Mouse (Mus musculus): ENCODE data around the gene Gm17087. TPM values are rescaled to one million over a fixed set of nuclear protein-coding genes. Genes with fewer than 3 reads are reported as not detected.

The Gm17087 gene
- not detected in 2 replicates for polyA plus RNA-seq (2014; fragmentation: Nextera tagmentation; extraction: Ambion mirVana)

GRCm38 (mm10) chr17:8566850-8567249 is at the start of gene Gm17087:
TSS of gene Gm17087 (minus strand) at chr17:8566950.
- TF ChIP-seq CTCF (IDR thresholded peaks at IDR 0.05; ENCODE audit: low read depth): no peak
- Histone ChIP-seq H3K36me3 (ENCODE audit: insufficient read depth) (no peaks in the 10 kb centered on the region), H3K27ac (ENCODE audit: low read depth) (no peak within 1 kb of the TSS), H3K27me3 (ENCODE audit: insufficient read depth, low read length) (no peaks in the 10 kb centered on the region), H3K4me2 (no peak within 1 kb of the TSS), H3K9me3 (ENCODE audit: low read depth, low read length) (no peaks in the 10 kb centered on the region), H3K4me3 (ENCODE audit: low read depth, low read length) (no peak within 1 kb of the TSS), H3K4me1 (ENCODE audit: insufficient read depth) (no peaks in the 10 kb centered on the region), H3K9ac (no peak within 1 kb of the TSS)
- DNase-seq: no peak
- 88% methylated on average over 6 of the region's 6 CpGs for WGBS
- ATAC-seq (ENCODE audit: insufficient read depth): no peak

GRCm38 (mm10) chr17:8613882-8614551 is 47.3 kb upstream of the Gm17087 start:
- H3K4me3 ChIP-seq (ENCODE audit: low read depth, low read length): no peak overlapping the region
- no peak overlapping the region for H3K9ac ChIP-seq
- H3K27me3 ChIP-seq (ENCODE audit: insufficient read depth, low read length): no peaks in the 10 kb centered on the region
- DNase-seq (peak; percentile 91), ATAC-seq (ENCODE audit: insufficient read depth) (peak; percentile 49; the same call in 1 of the 2 replicates)
- TF ChIP-seq CTCF (IDR thresholded peaks at IDR 0.05; ENCODE audit: low read depth): peak; percentile 92
- WGBS: 33% methylated on average over 7 of the region's 7 CpGs
- H3K4me1 ChIP-seq (ENCODE audit: insufficient read depth): no peaks in the 10 kb centered on the region
- H3K27ac ChIP-seq (ENCODE audit: low read depth): no peak overlapping the region
- H3K9me3 ChIP-seq (ENCODE audit: low read depth, low read length): no peaks in the 10 kb centered on the region
- H3K36me3 ChIP-seq (ENCODE audit: insufficient read depth): no peaks in the 10 kb centered on the region
- H3K4me2 ChIP-seq: no peak overlapping the region

- no peak overlapping the region for H3K4me3 ChIP-seq (ENCODE audit: low read depth, low read length)
- no peak for ATAC-seq (ENCODE audit: insufficient read depth)
- no peaks in the 10 kb centered on the region for H3K4me1 ChIP-seq (ENCODE audit: insufficient read depth)
- no peak overlapping the region for H3K4me2 ChIP-seq
- WGBS: 73% methylated on average over 4 of the region's 4 CpGs
- no peak overlapping the region for H3K27ac ChIP-seq (ENCODE audit: low read depth)
- H3K36me3 ChIP-seq (ENCODE audit: insufficient read depth): no peaks in the 10 kb centered on the region
- no peaks in the 10 kb centered on the region for H3K9me3 ChIP-seq (ENCODE audit: low read depth, low read length)
- DNase-seq: no peak
- TF ChIP-seq CTCF (IDR thresholded peaks at IDR 0.05; ENCODE audit: low read depth): no peak
- H3K9ac ChIP-seq: no peak overlapping the region
- H3K27me3 ChIP-seq (ENCODE audit: insufficient read depth, low read length): no peaks in the 10 kb centered on the region
Observed at GRCm38 (mm10) chr17:8611916-8612315, 45.2 kb upstream of the Gm17087 start.

DNA sequence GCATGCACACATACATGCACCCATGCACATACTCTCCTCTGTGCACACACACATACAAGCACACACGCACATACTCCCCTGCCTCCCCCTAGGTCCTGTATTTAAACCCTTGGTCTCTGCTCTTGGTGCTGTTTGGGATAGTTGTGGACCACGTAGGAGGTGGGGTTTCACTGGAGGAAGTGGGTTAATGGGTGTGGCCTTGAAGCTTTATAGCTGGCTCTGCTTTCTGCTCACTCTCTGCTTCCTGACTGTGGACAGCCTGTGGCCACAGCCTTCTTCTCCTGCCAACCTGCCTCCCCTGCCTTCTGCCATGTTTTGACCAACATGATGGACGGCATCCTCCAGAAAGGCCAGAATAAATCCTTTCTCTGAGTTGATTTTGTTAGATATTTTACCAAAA is 39.9 kb upstream of the Gm17087 start:
- DNase-seq: no peak
- ATAC-seq (ENCODE audit: insufficient read depth): no peak
- no peaks in the 10 kb centered on the region for H3K27me3 ChIP-seq (ENCODE audit: insufficient read depth, low read length)

DNA sequence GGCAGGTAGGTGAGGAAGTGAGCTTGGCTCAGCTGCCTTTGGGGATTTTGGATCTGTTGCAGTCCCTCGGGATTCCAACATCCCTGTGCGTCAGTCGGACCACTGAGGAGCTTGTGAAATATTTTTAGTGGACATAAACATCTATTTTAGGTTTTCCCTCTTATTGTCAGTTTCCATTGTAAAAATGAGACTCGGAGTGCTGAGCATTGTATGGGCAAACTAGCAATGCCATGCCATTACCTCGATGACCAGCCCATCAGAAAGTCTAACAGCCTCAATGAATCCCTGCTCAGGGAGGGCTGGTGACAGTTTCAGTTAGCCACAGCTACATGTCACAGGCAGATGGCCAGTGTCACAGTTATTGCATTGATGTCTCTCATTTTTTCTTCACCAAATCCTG is 39.2 kb upstream of the Gm17087 start:
- Histone ChIP-seq H3K27me3 (ENCODE audit: insufficient read depth, low read length) (no peaks in the 10 kb centered on the region), H3K4me3 (ENCODE audit: low read depth, low read length) (no peak overlapping the region), H3K27ac (ENCODE audit: low read depth) (no peak overlapping the region), H3K9me3 (ENCODE audit: low read depth, low read length) (no peaks in the 10 kb centered on the region), H3K36me3 (ENCODE audit: insufficient read depth) (no peaks in the 10 kb centered on the region), H3K9ac (no peak overlapping the region), H3K4me1 (ENCODE audit: insufficient read depth) (no peaks in the 10 kb centered on the region), H3K4me2 (no peak overlapping the region)
- 77% methylated on average over 5 of the region's 5 CpGs for WGBS
- no peak for DNase-seq
- ATAC-seq (ENCODE audit: insufficient read depth): no peak
- no peak for TF ChIP-seq CTCF (IDR thresholded peaks at IDR 0.05; ENCODE audit: low read depth)

More for the DNA sequence above, 39.9 kb upstream of the Gm17087 start:
- Histone ChIP-seq H3K9ac (no peak overlapping the region), H3K4me3 (ENCODE audit: low read depth, low read length) (no peak overlapping the region), H3K36me3 (ENCODE audit: insufficient read depth) (no peaks in the 10 kb centered on the region), H3K4me1 (ENCODE audit: insufficient read depth) (no peaks in the 10 kb centered on the region), H3K27ac (ENCODE audit: low read depth) (no peak overlapping the region), H3K9me3 (ENCODE audit: low read depth, low read length) (no peaks in the 10 kb centered on the region), H3K4me2 (no peak overlapping the region)
- TF ChIP-seq CTCF (IDR thresholded peaks at IDR 0.05; ENCODE audit: low read depth): no peak
- 70% methylated on average over 3 of the region's 3 CpGs for WGBS

DNA sequence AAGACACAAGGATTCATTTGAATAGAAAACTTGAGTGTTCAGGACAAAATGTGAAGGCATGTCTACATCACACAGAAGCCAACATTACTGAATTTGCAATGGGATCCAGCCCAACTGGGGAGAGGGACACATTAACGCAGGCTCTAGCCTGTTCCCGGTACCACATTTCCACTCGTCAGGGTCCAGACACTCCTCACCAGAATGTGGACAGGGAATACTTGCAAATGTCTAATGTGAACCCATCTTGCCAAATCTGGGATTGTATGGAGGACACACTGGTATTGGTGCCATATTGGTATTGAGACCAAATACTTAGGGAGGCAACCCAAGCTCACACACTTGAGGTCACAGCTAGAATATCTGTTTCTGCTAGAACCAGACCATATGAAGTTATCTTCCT is 36.2 kb upstream of the Gm17087 start:
- Histone ChIP-seq H3K9ac (no peak overlapping the region), H3K36me3 (ENCODE audit: insufficient read depth) (no peaks in the 10 kb centered on the region), H3K4me1 (ENCODE audit: insufficient read depth) (no peaks in the 10 kb centered on the region), H3K4me3 (ENCODE audit: low read depth, low read length) (no peak overlapping the region), H3K9me3 (ENCODE audit: low read depth, low read length) (no peaks in the 10 kb centered on the region), H3K27me3 (ENCODE audit: insufficient read depth, low read length) (no peaks in the 10 kb centered on the region), H3K4me2 (no peak overlapping the region), H3K27ac (ENCODE audit: low read depth) (no peak overlapping the region)
- 92% methylated on average over 3 of the region's 3 CpGs for WGBS
- TF ChIP-seq CTCF (IDR thresholded peaks at IDR 0.05; ENCODE audit: low read depth): no peak
- DNase-seq (no peak), ATAC-seq (ENCODE audit: insufficient read depth) (no peak)

DNA sequence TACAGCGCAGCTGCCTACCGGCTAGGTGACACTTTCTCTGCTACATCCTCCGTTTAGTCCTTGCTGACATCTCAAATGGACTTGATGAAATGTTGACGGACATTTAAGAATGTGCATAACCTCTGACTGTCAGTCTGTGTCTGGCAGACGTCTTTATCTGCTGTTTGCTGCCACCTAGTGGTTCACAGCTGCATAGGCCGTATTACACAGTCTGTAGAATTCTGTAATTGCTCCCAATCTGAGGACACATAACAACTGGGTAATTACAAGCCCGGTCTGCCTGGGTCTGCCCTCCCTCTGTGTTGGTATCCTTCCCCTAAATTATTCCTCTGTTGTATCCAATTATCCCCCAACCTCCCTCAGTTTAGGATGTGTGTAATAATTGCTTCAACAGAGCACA is 31.0 kb upstream of the Gm17087 start:
- H3K36me3 ChIP-seq (ENCODE audit: insufficient read depth): no peaks in the 10 kb centered on the region
- 6% methylated on average over 7 of the region's 7 CpGs for WGBS
- DNase-seq (peak; percentile 88), ATAC-seq (ENCODE audit: insufficient read depth) (peak; percentile 52; the same call in 1 of the 2 replicates)
- H3K27ac ChIP-seq (ENCODE audit: low read depth): no peak overlapping the region
- H3K9ac ChIP-seq: no peak overlapping the region
- H3K4me2 ChIP-seq: no peak overlapping the region
- H3K27me3 ChIP-seq (ENCODE audit: insufficient read depth, low read length): no peaks in the 10 kb centered on the region
- no peaks in the 10 kb centered on the region for H3K9me3 ChIP-seq (ENCODE audit: low read depth, low read length)
- peak; percentile 90 for TF ChIP-seq CTCF (IDR thresholded peaks at IDR 0.05; ENCODE audit: low read depth)
- H3K4me3 ChIP-seq (ENCODE audit: low read depth, low read length): no peak overlapping the region
- no peaks in the 10 kb centered on the region for H3K4me1 ChIP-seq (ENCODE audit: insufficient read depth)

All from lung, embryonic 14.5 days (tissue).